Mouse (Mus musculus) pancreas, adult 10 weeks (tissue): Measurements from ENCODE around the gene Cog8. TPM values are rescaled to one million over a fixed set of nuclear protein-coding genes. Genes with fewer than 3 reads are reported as not detected.

Experiments
- polyA plus RNA-seq: library from polyadenylated mRNA; stranded (reverse); fragments of 350-450 nt; fragmentation: Illumina TruSeq; extraction: RNeasy Lipid Tissue Mini Kit (QIAGEN cat#74804); gene quantifications from one replicate; pipeline ENCODE4 v1.2.3, GENCODE M21; 2015; ENCODE audit warnings: low read depth, low replicate concordance; ENCODE audit not compliant: insufficient read depth

Gene Cog8
- 8.9 TPM for polyA plus RNA-seq

GRCm38 (mm10) chr8:107056076-107056972 is at the start of gene Cog8, which contains the start of gene Nip7:
Gene Cog8 (minus strand): TSS chr8:107056689.
Gene Nip7 (plus strand): TSS chr8:107056877.

GRCm38 (mm10) chr8:107096366-107097036 is 40.0 kb upstream of the Cog8 start, which contains the start of gene Terf2:
Gene Terf2 (minus strand): TSS chr8:107096547.

GRCm38 (mm10) chr8:107065511-107066496 is 9.3 kb upstream of the Cog8 start, which contains the start of gene Tmed6:
Gene Tmed6 (minus strand): TSS chr8:107065644.

GRCm38 (mm10) chr8:107048061-107048941 is 8.2 kb downstream of the Cog8 start, which contains the start of gene Pdf:
Gene Pdf (minus strand): TSS chr8:107048614.

GRCm38 (mm10) chr8:107030650-107031576 is 25.6 kb downstream of the Cog8 start, which contains the start of gene Vps4a:
Gene Vps4a (plus strand): TSS chr8:107031222.

Other genes with a start within 250 kb of the Cog8 start
- 0.52 TPM for gene Has3, start 186.4 kb downstream of the Cog8 start, polyA plus RNA-seq
- gene Utp4, start 163.1 kb downstream of the Cog8 start, polyA plus RNA-seq, result 7.5 TPM
- 4.1 TPM for gene Sntb2, start 120.9 kb downstream of the Cog8 start, polyA plus RNA-seq
- gene Vps4a, start 25.5 kb downstream of the Cog8 start, polyA plus RNA-seq, result 13.1 TPM
- gene Pdf, start 8.1 kb downstream of the Cog8 start, polyA plus RNA-seq, result 7.7 TPM
- 5.0 TPM for gene Nip7, start 188 bp upstream of the Cog8 start, polyA plus RNA-seq
- gene Tmed6, start 9.0 kb upstream of the Cog8 start, polyA plus RNA-seq, result 159 TPM
- 10.7 TPM for gene Terf2, start 39.9 kb upstream of the Cog8 start, polyA plus RNA-seq
- 23.5 TPM for gene Cyb5b, start 94.0 kb upstream of the Cog8 start, polyA plus RNA-seq
- gene Nfat5, start 236.8 kb upstream of the Cog8 start, polyA plus RNA-seq, result 10.7 TPM